Mouse (Mus musculus): ENCODE results near the gene Fut7.

- TF ChIP-seq POLR2A (IDR thresholded peaks at IDR 0.05; ENCODE audit: insufficient read length, low read depth) (no peak), MYOG (IDR thresholded peaks at IDR 0.05; ENCODE audit: control insufficient read depth in 1 of 3, insufficient read depth in 1 of 3, insufficient read length in 2 of 3, low read depth in 2 of 3) (no peak), POLR2AphosphoS2 (IDR thresholded peaks at IDR 0.05; ENCODE audit: insufficient read length, low read depth) (no peak), TCF12 (IDR thresholded peaks at IDR 0.05; ENCODE audit: insufficient read depth, poor library complexity, severe bottlenecking) (no peak), MAX (IDR thresholded peaks at IDR 0.05; ENCODE audit: low read depth) (no peak), MYOD1 (IDR thresholded peaks at IDR 0.05; ENCODE audit: control insufficient read depth in 1 of 3, insufficient read length in 2 of 3, low read depth in 2 of 3) (no peak), USF1 (IDR thresholded peaks at IDR 0.05; ENCODE audit: low read depth) (no peak), CEBPB (IDR thresholded peaks at IDR 0.05; ENCODE audit: insufficient read depth, poor library complexity, severe bottlenecking) (no peak), E2F4 (IDR thresholded peaks at IDR 0.05; ENCODE audit: insufficient read depth) (no peak), REST (IDR thresholded peaks at IDR 0.05; ENCODE audit: insufficient read depth, insufficient read length) (no peak)
These were observed 19.1 kb upstream of the Fut7 start for GRCm38 (mm10) chr2:25403994-25404393.
